ENCODE assay signal across 12 mouse cellular contexts in genomic region chr7:105784556-105784955, GRCm38 (mm10). TPM values are rescaled to one million over a fixed set of nuclear protein-coding genes. Genes with fewer than 3 reads are reported as not detected.
DNase-seq lines count a peak whose midpoint lies in the region; ATAC-seq lines count a peak whose summit lies in the region.
"Had no signal": no experiment of that assay in that cellular context is flagged by ENCODE, and none has a peak within 500 bp of the region (broad histone marks: within the 10 kb centered on the region; RNA-seq: fewer than 3 reads in every experiment).

No protein-coding gene starts in this region.

- no peak for ATAC-seq in intestine, embryonic 15.5 days
- ATAC-seq in neural tube, embryonic 14.5 days (ENCODE audit: low read depth): no peak

- H3K27ac ChIP-seq in intestine, embryonic 15.5 days: no peak overlapping the region
- 0 out of 2 replicates have a peak overlapping the region, but pooled peaks have one; percentile 28 for H3K27ac ChIP-seq in neural tube, embryonic 14.5 days (ENCODE audit: low read depth, low read length)

- no peaks in the 10 kb centered on the region for H3K9me3 ChIP-seq in intestine, embryonic 15.5 days
- no peaks in the 10 kb centered on the region for H3K9me3 ChIP-seq in neural tube, embryonic 14.5 days (ENCODE audit: control insufficient read depth, low read length)

- no peak overlapping the region for H3K4me3 ChIP-seq in intestine, embryonic 15.5 days (replicated peaks)
- H3K4me3 ChIP-seq in neural tube, embryonic 14.5 days (ENCODE audit: low read depth, low read length): peak overlapping the region; percentile 11; the same call in 1 of the 2 replicates

- peaks cover 21% of the 10 kb centered on the region for H3K4me1 ChIP-seq in intestine, embryonic 15.5 days (replicated peaks)
- H3K4me1 ChIP-seq in neural tube, embryonic 14.5 days (ENCODE audit: control insufficient read depth, insufficient read depth, low read length): peaks cover 38% of the 10 kb centered on the region

- H3K27me3 ChIP-seq in intestine, embryonic 15.5 days (replicated peaks): no peaks in the 10 kb centered on the region
- H3K27me3 ChIP-seq in neural tube, embryonic 14.5 days (ENCODE audit: control insufficient read depth, insufficient read depth, low read length): no peaks in the 10 kb centered on the region

- H3K4me2 ChIP-seq in intestine, embryonic 15.5 days (replicated peaks): peak overlapping the region; percentile 3; the same call in 1 of the 2 replicates
- H3K4me2 ChIP-seq in neural tube, embryonic 14.5 days (ENCODE audit: low read depth, low read length): peak overlapping the region; percentile 70

- no peak overlapping the region for H3K9ac ChIP-seq in intestine, embryonic 15.5 days
- no peak overlapping the region; the same call in 1 of the 2 replicates for H3K9ac ChIP-seq in neural tube, embryonic 14.5 days (replicated peaks; ENCODE audit: low read depth, low read length)

- DNase-seq in embryo, embryonic 10 days (ENCODE audit: low spot score): peak; percentile 34
- no peak for DNase-seq in embryo, embryonic 9.5 days (ENCODE audit: extremely low spot score)
- DNase-seq in kidney, postnatal 4 days: peak; percentile 31 to 61
- DNase-seq in kidney, adult 11 months: no peak
- no peak for DNase-seq in layer of hippocampus, postnatal 25 days (ENCODE audit: extremely low spot score in 1 of 2, low spot score in 1 of 2)
- DNase-seq in cerebellum, adult 18-20 months: no peak
- DNase-seq: adrenal gland, postnatal 14 days; cerebellum, postnatal 10 days; right cerebral cortex, postnatal 25 days had no signal

- no peaks in the 10 kb centered on the region for H3K36me3 ChIP-seq in intestine, embryonic 15.5 days
- peaks cover 33% of the 10 kb centered on the region for H3K36me3 ChIP-seq in neural tube, embryonic 14.5 days (ENCODE audit: control insufficient read depth, insufficient read depth, low read length)

- WGBS in intestine, embryonic 15.5 days: 34% methylated on average over 4 of the region's 4 CpGs
- WGBS in neural tube, embryonic 14.5 days: 4% methylated on average over 4 of the region's 4 CpGs

RNA-seq across cellular contexts. Expression of gene Dchs1, which starts 2.9 kb away (rescaled TPM):
- polyA plus RNA-seq in intestine, embryonic 15.5 days (2015; fragmentation: Nextera tagmentation; extraction: Ambion mirVana): 8.2 and 8.3 TPM in 2 replicates
- polyA plus RNA-seq in neural tube, embryonic 14.5 days (2014; fragmentation: Nextera tagmentation; extraction: Ambion mirVana): 20.7 and 20.8 TPM in 2 replicates
- 10 to 100 TPM; 15.9 to 18.3 TPM for total RNA-seq in layer of hippocampus, postnatal 25 days (2021)
- total RNA-seq: monocyte, adult 5-6 weeks had no signal

RNA-seq across cellular contexts. Expression of gene Mrpl17, which starts 26.3 kb away (rescaled TPM):
- polyA plus RNA-seq in intestine, embryonic 15.5 days (2015; fragmentation: Nextera tagmentation; extraction: Ambion mirVana): 372 and 398 TPM in 2 replicates
- polyA plus RNA-seq in neural tube, embryonic 14.5 days (2014; fragmentation: Nextera tagmentation; extraction: Ambion mirVana): 186 and 212 TPM in 2 replicates
- total RNA-seq in layer of hippocampus, postnatal 25 days (2021): 100 to 1,000 TPM in 1 of 2 experiments, 10 to 100 TPM in 1; 95.6 to 113 TPM

RNA-seq across cellular contexts. Expression of gene Tpp1, which starts 32.5 kb away (rescaled TPM):
- 109 TPM in 2 replicates for polyA plus RNA-seq in intestine, embryonic 15.5 days (2015; fragmentation: Nextera tagmentation; extraction: Ambion mirVana)
- 39.2 and 52.7 TPM in 2 replicates for polyA plus RNA-seq in neural tube, embryonic 14.5 days (2014; fragmentation: Nextera tagmentation; extraction: Ambion mirVana)
- 10 to 100 TPM; 61.4 to 61.8 TPM for total RNA-seq in layer of hippocampus, postnatal 25 days (2021)

RNA-seq across cellular contexts. Expression of gene Taf10, which starts 40.4 kb away (rescaled TPM):
- 134 and 140 TPM in 2 replicates for polyA plus RNA-seq in intestine, embryonic 15.5 days (2015; fragmentation: Nextera tagmentation; extraction: Ambion mirVana)
- 118 and 120 TPM in 2 replicates for polyA plus RNA-seq in neural tube, embryonic 14.5 days (2014; fragmentation: Nextera tagmentation; extraction: Ambion mirVana)
- 100 to 1,000 TPM; 122 to 128 TPM for total RNA-seq in layer of hippocampus, postnatal 25 days (2021)

RNA-seq across cellular contexts. Expression of gene Rrp8, which starts 47.4 kb away (rescaled TPM):
- polyA plus RNA-seq in intestine, embryonic 15.5 days (2015; fragmentation: Nextera tagmentation; extraction: Ambion mirVana): 32.4 and 34.4 TPM in 2 replicates
- 22.9 and 28.5 TPM in 2 replicates for polyA plus RNA-seq in neural tube, embryonic 14.5 days (2014; fragmentation: Nextera tagmentation; extraction: Ambion mirVana)
- total RNA-seq in layer of hippocampus, postnatal 25 days (2021): 10 to 100 TPM in 1 of 2 experiments, 1 to 10 TPM in 1; 9.2 to 10.7 TPM

Comparison
In these comparisons a context has a peak if more than half of its experiments do, and no peak if none do; other contexts are left out.
1. DNase-seq: peak in embryo, embryonic 10 days (single experiment) and kidney, postnatal 4 days (2 of 2); none in embryo, embryonic 9.5 days (single experiment), kidney, adult 11 months (single experiment), layer of hippocampus, postnatal 25 days (0 of 2) and cerebellum, adult 18-20 months (0 of 2).